Mouse (Mus musculus): Measurements from ENCODE around the gene Herc3.

The Herc3 gene

GRCm38 (mm10) chr6:58922511-58922910 is 91.2 kb downstream of the Herc3 start:
- DNase-seq, result no peak

GRCm38 (mm10) chr6:58927881-58928280 is 96.6 kb downstream of the Herc3 start:
- peak; percentile 71 to 81 for DNase-seq

- peak in 1 of 2 experiments; percentile 48 for DNase-seq
Observed at GRCm38 (mm10) chr6:58929911-58930431, 98.7 kb downstream of the Herc3 start.

GRCm38 (mm10) chr6:58931149-58931548 is 99.9 kb downstream of the Herc3 start:
- no peak for DNase-seq

- DNase-seq, result no peak
Observed at GRCm38 (mm10) chr6:58932515-58933188, 101.4 kb downstream of the Herc3 start.

GRCm38 (mm10) chr6:58933189-58933913 is 102.1 kb downstream of the Herc3 start:
- no peak for DNase-seq

- no peak for DNase-seq
Observed at GRCm38 (mm10) chr6:58934144-58934543, 102.9 kb downstream of the Herc3 start.

- no peak for DNase-seq
Observed at GRCm38 (mm10) chr6:58937726-58938125, 106.5 kb downstream of the Herc3 start.

- no peak for DNase-seq
Observed at GRCm38 (mm10) chr6:58942276-58942675, 111.0 kb downstream of the Herc3 start.

- no peak for DNase-seq
Observed at GRCm38 (mm10) chr6:58943958-58944357, 112.7 kb downstream of the Herc3 start.

- DNase-seq, result no peak
Observed at GRCm38 (mm10) chr6:58946246-58946645, 115.0 kb downstream of the Herc3 start.

GRCm38 (mm10) chr6:58946840-58947239 is 115.6 kb downstream of the Herc3 start:
- no peak for DNase-seq

GRCm38 (mm10) chr6:58950410-58950809 is 119.1 kb downstream of the Herc3 start:
- peak; percentile 26 to 56 for DNase-seq

- peak; percentile 61 to 81 for DNase-seq
Observed at GRCm38 (mm10) chr6:58951128-58951992, 120.1 kb downstream of the Herc3 start.

GRCm38 (mm10) chr6:58960523-58960922 is 129.3 kb downstream of the Herc3 start:
- DNase-seq, result no peak

GRCm38 (mm10) chr6:58962691-58963090 is 131.4 kb downstream of the Herc3 start:
- DNase-seq, result no peak

- DNase-seq, result no peak
Observed at GRCm38 (mm10) chr6:58964091-58964490, 132.8 kb downstream of the Herc3 start.

- DNase-seq, result no peak
Observed at GRCm38 (mm10) chr6:58964565-58964964, 133.3 kb downstream of the Herc3 start.

GRCm38 (mm10) chr6:58965071-58965831 is 134.0 kb downstream of the Herc3 start:
- DNase-seq, result no peak

GRCm38 (mm10) chr6:58968272-58968671 is 137.0 kb downstream of the Herc3 start:
- DNase-seq, result peak; percentile 78 to 90

Data from kidney, postnatal 36 days (tissue).